Mouse (Mus musculus) heart, adult 8-10 months (tissue): ENCODE results near the gene Il22ra1. TPM values are rescaled to one million over a fixed set of nuclear protein-coding genes. Genes with fewer than 3 reads are reported as not detected.
"Not testable (repeated sequence)": the region's sequence is repeated elsewhere in the genome, so short reads cannot be mapped to it uniquely, and the experiment has no call there.

ENCODE experiments used
- DNase-seq: peaks from one replicate; pipeline ENCODE4 v3.0.0; 2022; ENCODE audit warnings: low spot score
- total RNA-seq, 4 experiments: library from RNA; stranded (reverse); gene quantifications; 2 replicates each; pipeline ENCODE4 v1.2.4; 2022

Gene Il22ra1
- total RNA-seq, result under 1 TPM; 0.35 to 0.59 (median 0.39) TPM

- no peak for DNase-seq
These were observed at the start of gene Il22ra1 for GRCm38 (mm10) chr4:135727817-135728216. Gene Il22ra1 (plus strand): TSS chr4:135728172.

GRCm38 (mm10) chr4:135679316-135679715 lies 48.7 kb upstream of the Il22ra1 start:
- DNase-seq, result no peak

GRCm38 (mm10) chr4:135681789-135682188 lies 46.2 kb upstream of the Il22ra1 start:
- DNase-seq, result no peak

GRCm38 (mm10) chr4:135683553-135683952 lies 44.4 kb upstream of the Il22ra1 start:
- no peak for DNase-seq

- no peak for DNase-seq
These were observed 43.2 kb upstream of the Il22ra1 start for GRCm38 (mm10) chr4:135684731-135685130.

GRCm38 (mm10) chr4:135685906-135686567 lies 41.9 kb upstream of the Il22ra1 start, which contains the start of gene Ifnlr1:
Gene Ifnlr1 (plus strand): TSS chr4:135686287.
- DNase-seq, result no peak

- DNase-seq, result no peak
These were observed 41.4 kb upstream of the Il22ra1 start for GRCm38 (mm10) chr4:135686568-135686953.

GRCm38 (mm10) chr4:135689797-135690196 lies 38.2 kb upstream of the Il22ra1 start:
- DNase-seq, result no peak

GRCm38 (mm10) chr4:135690241-135690640 lies 37.7 kb upstream of the Il22ra1 start:
- no peak for DNase-seq

- no peak for DNase-seq
These were observed 35.1 kb upstream of the Il22ra1 start for GRCm38 (mm10) chr4:135692916-135693315.

GRCm38 (mm10) chr4:135698498-135698897 lies 29.5 kb upstream of the Il22ra1 start:
- no peak for DNase-seq

- DNase-seq, result no peak
These were observed 24.5 kb upstream of the Il22ra1 start for GRCm38 (mm10) chr4:135703497-135703896.

- peak; percentile 56 for DNase-seq
These were observed 24.0 kb upstream of the Il22ra1 start for GRCm38 (mm10) chr4:135704016-135704415.

- DNase-seq, result no peak
These were observed 21.9 kb upstream of the Il22ra1 start for GRCm38 (mm10) chr4:135706045-135706444.

- peak; percentile 76 for DNase-seq
These were observed 18.9 kb upstream of the Il22ra1 start for GRCm38 (mm10) chr4:135709072-135709564.

GRCm38 (mm10) chr4:135709621-135710020 lies 18.4 kb upstream of the Il22ra1 start:
- no peak for DNase-seq

- DNase-seq, result no peak
These were observed 17.6 kb upstream of the Il22ra1 start for GRCm38 (mm10) chr4:135710392-135710791.

GRCm38 (mm10) chr4:135714776-135715175 lies 13.2 kb upstream of the Il22ra1 start:
- peak; percentile 28 for DNase-seq

- DNase-seq, result not testable (repeated sequence)
These were observed 11.5 kb upstream of the Il22ra1 start for GRCm38 (mm10) chr4:135716438-135716837.

- no peak for DNase-seq
These were observed 5.3 kb upstream of the Il22ra1 start for GRCm38 (mm10) chr4:135722540-135723290.

GRCm38 (mm10) chr4:135726416-135726815 lies 1.6 kb upstream of the Il22ra1 start:
- DNase-seq, result peak; percentile 25

GRCm38 (mm10) chr4:135730204-135730603 lies 2.2 kb downstream of the Il22ra1 start:
- no peak for DNase-seq

- DNase-seq, result no peak
These were observed 3.0 kb downstream of the Il22ra1 start for GRCm38 (mm10) chr4:135730951-135731350.
